12 mouse cellular contexts compared by ENCODE assay signal in the genomic region with DNA sequence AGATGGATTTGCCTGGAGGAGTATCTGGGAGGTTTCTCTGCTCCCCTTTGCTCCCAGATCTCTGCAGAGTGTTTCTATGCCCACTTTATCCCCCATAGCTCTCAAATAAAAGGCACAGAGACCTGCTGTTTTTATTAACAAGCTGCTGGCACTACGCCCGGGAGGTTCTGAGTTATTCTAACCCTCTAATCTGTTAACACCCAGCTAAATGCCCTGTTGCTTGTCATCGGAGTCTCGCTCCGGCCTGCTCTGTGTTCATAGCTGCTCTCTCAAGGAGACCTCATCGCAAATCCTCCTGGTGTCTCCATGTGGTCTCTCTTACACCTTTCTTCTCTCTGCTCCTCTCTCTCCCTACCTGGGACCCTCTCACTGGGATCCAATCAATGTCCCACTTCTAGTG. TPM values are rescaled to one million over a fixed set of nuclear protein-coding genes. Genes with fewer than 3 reads are reported as not detected.
DNase-seq lines count a peak whose midpoint lies in the region; ATAC-seq lines count a peak whose summit lies in the region.
"Had no signal": no experiment of that assay in that cellular context is flagged by ENCODE, and none has a peak within 500 bp of the region (broad histone marks: within the 10 kb centered on the region; RNA-seq: fewer than 3 reads in every experiment).

No protein-coding gene starts in this region.

- WGBS in limb, embryonic 12.5 days = 56% methylated on average over 6 of the region's 6 CpGs
- WGBS in limb, embryonic 10.5 days = 88% methylated on average over 6 of the region's 6 CpGs
- WGBS in heart, embryonic 10.5 days = 46% methylated on average over 6 of the region's 6 CpGs

- no peaks in the 10 kb centered on the region for H3K36me3 ChIP-seq in limb, embryonic 12.5 days
- no peaks in the 10 kb centered on the region for H3K36me3 ChIP-seq in limb, embryonic 10.5 days
- H3K36me3 ChIP-seq in heart, embryonic 10.5 days = no peaks in the 10 kb centered on the region
- H3K36me3 ChIP-seq: lung, embryonic 15.5 days had no signal

- DNase-seq in adrenal gland, postnatal 14 days = peak; percentile 41
- no peak for DNase-seq in adrenal gland, adult 18-20 months (ENCODE audit: low spot score in 2 of 2)
- no peak for DNase-seq in limb, embryonic 10.5 days (ENCODE audit: low spot score)
- DNase-seq in heart, embryonic 10.5 days (ENCODE audit: low spot score) = peak; percentile 80
- peak; percentile 46 to 80 for DNase-seq in kidney, postnatal 36 days
- no peak for DNase-seq in natural killer cell, adult 2 months (ENCODE audit: low spot score in 2 of 2)
- no peak for DNase-seq in thymus, postnatal 4 days
- DNase-seq: adrenal gland, postnatal 36 days had no signal

- no peak overlapping the region for H3K4me2 ChIP-seq in limb, embryonic 12.5 days
- H3K4me2 ChIP-seq: lung, embryonic 15.5 days had no signal

- no peak overlapping the region for H3K4me3 ChIP-seq in limb, embryonic 12.5 days (replicated peaks)
- H3K4me3 ChIP-seq in limb, embryonic 10.5 days = no peak overlapping the region
- H3K4me3 ChIP-seq in heart, embryonic 10.5 days = no peak overlapping the region
- H3K4me3 ChIP-seq: left cerebral cortex, adult 2 months; lung, embryonic 15.5 days had no signal

- H3K27me3 ChIP-seq in limb, embryonic 12.5 days = no peaks in the 10 kb centered on the region
- H3K27me3 ChIP-seq in limb, embryonic 10.5 days (ENCODE audit: low read depth, poor library complexity, severe bottlenecking) = no peaks in the 10 kb centered on the region
- H3K27me3 ChIP-seq in heart, embryonic 10.5 days (ENCODE audit: insufficient read depth, poor library complexity, severe bottlenecking) = no peaks in the 10 kb centered on the region
- H3K27me3 ChIP-seq: lung, embryonic 15.5 days had no signal

- no peaks in the 10 kb centered on the region for H3K9me3 ChIP-seq in limb, embryonic 12.5 days
- H3K9me3 ChIP-seq in limb, embryonic 10.5 days (replicated peaks) = no peaks in the 10 kb centered on the region
- H3K9me3 ChIP-seq in heart, embryonic 10.5 days = no peaks in the 10 kb centered on the region
- H3K9me3 ChIP-seq: lung, embryonic 15.5 days had no signal

- no peak overlapping the region for H3K9ac ChIP-seq in limb, embryonic 12.5 days (replicated peaks)
- H3K9ac ChIP-seq: lung, embryonic 15.5 days had no signal

- peaks cover 15% of the 10 kb centered on the region for H3K4me1 ChIP-seq in limb, embryonic 12.5 days (replicated peaks)
- H3K4me1 ChIP-seq in limb, embryonic 10.5 days = peaks cover under 1% of the 10 kb centered on the region; the same call in 1 of the 2 replicates
- H3K4me1 ChIP-seq in heart, embryonic 10.5 days = peaks cover 11% of the 10 kb centered on the region
- H3K4me1 ChIP-seq: lung, embryonic 15.5 days had no signal

- peak overlapping the region; percentile 26; the same call in 1 of the 2 replicates for H3K27ac ChIP-seq in limb, embryonic 12.5 days
- H3K27ac ChIP-seq in limb, embryonic 10.5 days = no peak overlapping the region
- peak overlapping the region; percentile 16; the same call in 1 of the 2 replicates for H3K27ac ChIP-seq in heart, embryonic 10.5 days
- H3K27ac ChIP-seq: left cerebral cortex, adult 2 months; lung, embryonic 15.5 days had no signal

- no peak for ATAC-seq in limb, embryonic 12.5 days (ENCODE audit: insufficient number of reproducible peaks, insufficient read depth, low FRiP score, low TSS enrichment, low read depth)
- ATAC-seq: inflammation-experienced regulatory T-cells, adult 6 months had no signal

RNA-seq across cellular contexts. Expression of a gene that starts 26.4 kb away (rescaled TPM):
- total RNA-seq in adrenal gland, postnatal 14 days (2021) = 36.1 and 39.4 TPM in 2 replicates
- 10 to 100 TPM; 18.5 to 28.8 TPM for total RNA-seq in adrenal gland, adult 18-20 months (2021)
- 59.3 and 61.5 TPM in 2 replicates for polyA plus RNA-seq in limb, embryonic 12.5 days (2016; fragmentation: Nextera tagmentation; extraction: Ambion mirVana)
- polyA plus RNA-seq in limb, embryonic 10.5 days (2016; fragmentation: Nextera tagmentation; extraction: Ambion mirVana) = 84.4 and 105 TPM in 2 replicates
- 38.9 and 64.4 TPM in 2 replicates for polyA plus RNA-seq in heart, embryonic 10.5 days (2016; fragmentation: Nextera tagmentation; extraction: Ambion mirVana)

RNA-seq across cellular contexts. Expression of a gene that starts 27.0 kb away (rescaled TPM):
- 211 and 233 TPM in 2 replicates for total RNA-seq in adrenal gland, postnatal 14 days (2021)
- total RNA-seq in adrenal gland, adult 18-20 months (2021) = 100 to 1,000 TPM; 132 to 214 TPM
- polyA plus RNA-seq in limb, embryonic 12.5 days (2016; fragmentation: Nextera tagmentation; extraction: Ambion mirVana) = 71.8 and 73.2 TPM in 2 replicates
- polyA plus RNA-seq in limb, embryonic 10.5 days (2016; fragmentation: Nextera tagmentation; extraction: Ambion mirVana) = 64.1 and 69.6 TPM in 2 replicates
- polyA plus RNA-seq in heart, embryonic 10.5 days (2016; fragmentation: Nextera tagmentation; extraction: Ambion mirVana) = 77.8 TPM in 2 replicates

Comparison
In these comparisons a context has a peak if more than half of its experiments do, and no peak if none do; other contexts are left out.
1. DNase-seq: peak in adrenal gland, postnatal 14 days (single experiment), heart, embryonic 10.5 days (single experiment) and kidney, postnatal 36 days (2 of 2); none in adrenal gland, adult 18-20 months (0 of 2), limb, embryonic 10.5 days (single experiment), natural killer cell, adult 2 months (0 of 2) and thymus, postnatal 4 days (single experiment).